Mouse (Mus musculus) spleen, adult 2 months (tissue): Measurements from ENCODE around the gene Cfap20.

Experiments
- CTCF ChIP-seq: fragments of 200-500 bp; IDR thresholded peaks from 2 replicates; pipeline ENCODE4 v1.5.1; 2011; ENCODE audit warnings: mild to moderate bottlenecking, inconsistent platforms; ENCODE audit not compliant: insufficient read depth, insufficient read length, insufficient replicate concordance; ENCODE audit errors: extremely low read depth
- POLR2A ChIP-seq: fragments of 200-500 bp; IDR thresholded peaks from 2 replicates; pipeline ENCODE4 v1.6.1; 2011; ENCODE audit warnings: low read depth, low read length, inconsistent platforms

- TF ChIP-seq POLR2A = no peak
- TF ChIP-seq CTCF = no peak
Observed at GRCm38 (mm10) chr8:95434233-95434632, 436 bp downstream of the Cfap20 start.
